Mouse (Mus musculus): ENCODE data around the gene Stard9.

GRCm38 (mm10) chr2:120748041-120748440 is 119.1 kb downstream of the Stard9 start:
- TF ChIP-seq CTCF (IDR thresholded peaks at IDR 0.05; ENCODE audit: control insufficient read depth, insufficient read depth, insufficient read length) (no peak), MYOG (IDR thresholded peaks at IDR 0.05; ENCODE audit: control insufficient read depth, extremely low read depth, insufficient read length) (no peak), USF1 (IDR thresholded peaks at IDR 0.05; ENCODE audit: low read depth) (no peak), CEBPB (IDR thresholded peaks at IDR 0.05; ENCODE audit: low read depth) (no peak), MAX (IDR thresholded peaks at IDR 0.05) (no peak)

All from C2C12 (cell line).